Mouse (Mus musculus) forebrain, embryonic 12.5 days (tissue): Measurements from ENCODE around the gene Ebf3. TPM values are rescaled to one million over a fixed set of nuclear protein-coding genes. Genes with fewer than 3 reads are reported as not detected.

Experiments
- ATAC-seq: fragments of 200-750 bp; cut with Nextera tagmentation; 2 replicates; pipeline ENCODE4 v1.8.0; 2017; ENCODE audit warnings: moderate TSS enrichment; ENCODE audit not compliant: low FRiP score
- H3K27ac ChIP-seq: fragments of 300-500 bp; sonication (generic); 2 replicates; pipeline ENCODE4 v1.5.1; 2016; ENCODE audit warnings: mild to moderate bottlenecking
- H3K27me3 ChIP-seq: fragments of 300-500 bp; sonication (generic); 2 replicates; pipeline ENCODE4 v1.6.1; 2016; ENCODE audit warnings: mild to moderate bottlenecking
- H3K36me3 ChIP-seq: fragments of 300-500 bp; sonication (generic); replicated peaks from 2 replicates; pipeline ENCODE4 v1.6.1; 2016; ENCODE audit warnings: mild to moderate bottlenecking
- H3K4me1 ChIP-seq: fragments of 300-500 bp; sonication (generic); 2 replicates; pipeline ENCODE4 v1.6.1; 2016
- H3K4me2 ChIP-seq: fragments of 300-500 bp; sonication (generic); 2 replicates; pipeline ENCODE4 v1.6.1; 2016; ENCODE audit warnings: mild to moderate bottlenecking, moderate library complexity
- H3K4me3 ChIP-seq: fragments of 300-500 bp; sonication (generic); replicated peaks from 2 replicates; pipeline ENCODE4 v1.5.1; 2016; ENCODE audit warnings: mild to moderate bottlenecking
- H3K9ac ChIP-seq: fragments of 300-500 bp; sonication (generic); 2 replicates; pipeline ENCODE4 v1.6.1; 2016; ENCODE audit warnings: mild to moderate bottlenecking
- H3K9me3 ChIP-seq: fragments of 300-500 bp; sonication (generic); 2 replicates; pipeline ENCODE4 v1.6.1; 2016
- WGBS: fragments of 180-500 bp; shearing (Covaris S2); methylation state at CpG from one replicate; pipeline ENCODE4 v1.1.7; 2016; 5-methylcytosine and 5-hydroxymethylcytosine counted together
- polyA plus RNA-seq: library from polyadenylated mRNA; unstranded; fragments of >200 nt; fragmentation: Nextera tagmentation; extraction: Ambion mirVana; gene quantifications from 2 replicates; pipeline ENCODE4 v1.2.1, GENCODE M21; 2016

The Ebf3 gene
- polyA plus RNA-seq, 1 experiment from 2014 or later: 6.4 TPM

DNA sequence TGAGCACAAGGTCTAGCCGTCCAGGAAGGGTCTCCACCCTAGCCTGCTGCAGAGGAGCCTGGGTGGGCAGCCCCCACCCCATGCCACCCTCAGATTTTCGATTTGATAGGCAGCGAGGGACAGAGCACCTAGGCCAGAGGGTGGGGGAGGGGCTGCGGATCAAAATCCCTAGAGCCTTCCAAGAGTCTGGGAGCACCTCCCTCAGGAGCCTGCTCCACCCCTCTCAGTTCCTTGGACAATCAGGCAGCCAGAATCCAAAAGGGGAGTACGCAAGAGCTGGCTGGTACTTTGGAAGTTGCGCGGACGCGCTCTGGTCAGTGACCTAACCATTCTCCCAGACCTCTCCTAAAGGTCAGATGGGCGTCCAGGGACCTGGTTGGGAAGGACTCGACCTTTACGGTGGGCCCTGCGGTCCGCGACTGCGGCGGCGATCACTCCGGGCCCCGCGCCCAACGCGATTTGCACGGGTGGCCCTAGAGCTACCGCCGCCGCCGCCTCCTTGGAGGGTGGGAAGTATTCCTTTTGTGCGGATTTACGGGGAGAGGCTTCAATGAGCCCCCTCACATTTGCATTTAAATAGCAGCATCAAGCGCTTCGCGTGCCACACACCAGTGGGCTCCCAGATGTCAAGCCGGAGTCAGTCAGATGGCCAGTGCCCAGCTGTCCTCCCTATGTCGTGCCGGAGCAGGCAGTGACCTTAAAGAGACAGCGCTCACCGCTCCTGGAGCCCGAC, 2.8 kb upstream of the Ebf3 start:
- peak overlapping the region; percentile 68 for H3K27ac ChIP-seq
- no peak overlapping the region for H3K9ac ChIP-seq
- WGBS: under 1% methylated on average over 39 of the region's 39 CpGs
- peaks cover 87% of the 10 kb centered on the region for H3K4me1 ChIP-seq
- ATAC-seq: peak; percentile 14; the same call in 1 of the 2 replicates
- H3K36me3 ChIP-seq: no peaks in the 10 kb centered on the region
- H3K4me3 ChIP-seq: peak overlapping the region; percentile 24
- H3K4me2 ChIP-seq: peak overlapping the region; percentile 40
- H3K27me3 ChIP-seq: peaks cover 97% of the 10 kb centered on the region
- no peaks in the 10 kb centered on the region for H3K9me3 ChIP-seq

DNA sequence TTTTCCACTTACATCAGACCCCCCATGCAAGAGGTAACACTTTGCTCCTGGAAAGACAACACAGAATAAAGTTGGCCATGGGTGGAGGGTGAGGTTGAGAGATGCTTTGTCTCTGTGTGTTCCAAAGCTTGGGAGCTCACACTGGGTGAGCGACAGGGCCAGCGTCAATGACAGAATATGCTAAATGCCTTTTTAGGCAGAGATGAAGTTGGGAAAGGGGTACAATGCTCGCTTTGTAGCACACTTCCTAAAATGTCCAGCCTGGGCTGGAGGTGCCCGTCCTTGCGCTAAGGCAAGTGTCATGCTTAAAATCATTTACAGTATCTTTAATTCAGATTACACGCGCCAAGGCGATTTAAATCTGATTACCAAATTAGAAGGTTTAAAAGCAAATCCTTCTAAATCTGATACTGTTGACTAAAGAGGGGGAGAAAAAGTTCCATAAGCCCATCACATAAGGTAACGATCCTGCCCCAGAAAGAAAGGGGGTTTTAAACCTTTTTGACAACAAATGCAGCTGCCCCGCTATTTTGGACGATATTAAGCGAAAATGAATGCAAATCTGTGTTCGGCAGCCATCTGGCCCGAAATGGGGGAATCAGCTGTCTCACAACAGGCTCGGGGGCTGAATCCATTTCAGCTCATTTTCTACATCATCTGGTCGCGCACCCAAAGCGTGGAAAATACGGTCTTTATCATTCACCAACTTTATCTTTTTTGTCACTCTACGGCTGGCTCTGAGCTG, 2.1 kb upstream of the Ebf3 start:
- peaks cover 96% of the 10 kb centered on the region for H3K27me3 ChIP-seq
- peak overlapping the region; percentile 68 for H3K27ac ChIP-seq
- no peak for ATAC-seq
- no peaks in the 10 kb centered on the region for H3K36me3 ChIP-seq
- WGBS: 2% methylated on average over 20 of the region's 20 CpGs
- peak overlapping the region; percentile 40 for H3K4me2 ChIP-seq
- H3K4me3 ChIP-seq: peak overlapping the region; percentile 24
- no peak overlapping the region for H3K9ac ChIP-seq
- peaks cover 82% of the 10 kb centered on the region for H3K4me1 ChIP-seq
- H3K9me3 ChIP-seq: no peaks in the 10 kb centered on the region

DNA sequence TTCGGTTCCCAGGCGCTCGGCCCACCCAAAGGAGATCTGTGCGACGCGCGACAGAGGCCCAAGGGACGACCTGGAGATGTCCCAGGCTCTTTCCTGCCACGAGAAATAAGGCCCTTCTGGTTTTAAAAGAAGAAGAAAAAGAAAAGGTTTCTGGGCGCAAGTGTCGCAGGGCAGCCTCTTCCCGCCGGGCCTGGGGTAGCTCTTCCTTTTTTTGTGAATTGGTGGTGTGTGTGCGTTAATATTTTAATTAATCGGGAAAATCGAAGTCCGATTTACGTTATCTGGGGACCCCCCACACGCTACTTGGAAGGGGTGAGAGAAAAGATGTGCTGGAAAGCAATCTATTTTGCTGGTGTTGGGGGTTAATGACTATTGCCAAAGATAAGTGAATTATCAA, 1.3 kb upstream of the Ebf3 start:
- under 1% methylated on average over 19 of the region's 19 CpGs for WGBS
- Histone ChIP-seq H3K4me1 (peaks cover 80% of the 10 kb centered on the region), H3K4me2 (peak overlapping the region; percentile 93), H3K4me3 (peak overlapping the region; percentile 61), H3K27me3 (peaks cover 94% of the 10 kb centered on the region), H3K36me3 (no peaks in the 10 kb centered on the region), H3K9ac (no peak overlapping the region; the same call in 1 of the 2 replicates), H3K9me3 (no peaks in the 10 kb centered on the region), H3K27ac (0 out of 2 replicates have a peak overlapping the region, but pooled peaks have one; percentile 8)
- no peak for ATAC-seq

DNA sequence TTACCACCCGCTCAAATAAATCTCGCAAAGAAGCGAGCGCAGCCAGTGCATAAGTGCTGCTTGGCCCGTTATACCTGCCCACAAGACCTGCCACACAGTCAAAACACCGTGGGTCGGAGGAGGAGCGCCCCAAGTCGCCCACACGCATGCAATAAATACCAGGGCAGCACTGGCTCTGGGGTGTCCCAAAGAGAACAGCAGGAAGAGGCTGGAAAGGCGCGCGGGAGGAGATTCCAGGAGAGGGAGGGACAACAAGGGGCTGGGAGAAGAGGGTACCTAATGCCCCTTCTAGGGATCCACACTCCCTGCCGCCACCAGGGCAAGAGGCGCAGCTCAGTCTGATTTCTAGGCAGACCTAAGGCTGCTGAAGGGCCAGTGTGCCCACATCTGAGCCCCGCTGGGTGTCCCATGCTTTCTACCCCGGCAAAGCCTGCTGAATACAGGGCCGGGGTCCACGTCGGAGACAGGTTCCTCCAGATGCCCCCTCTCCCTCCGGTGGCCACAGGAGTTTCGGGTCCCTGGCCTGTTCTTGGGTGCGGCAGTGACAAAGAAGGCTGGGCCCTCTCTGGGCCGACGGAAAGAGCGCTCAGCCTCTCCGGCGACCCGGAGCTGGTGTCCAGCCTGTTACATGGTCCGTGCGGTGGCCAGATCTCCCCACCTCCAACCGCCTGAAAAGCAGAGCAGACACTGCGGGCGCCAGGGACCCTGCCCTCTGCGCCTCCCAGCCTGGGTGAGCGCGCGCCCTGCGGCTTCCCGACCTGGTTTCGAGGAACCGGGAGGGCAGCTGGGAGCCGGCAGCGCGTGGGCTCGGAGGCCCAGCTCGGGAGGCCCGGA, 682 bp upstream of the Ebf3 start:
- no peaks in the 10 kb centered on the region for H3K9me3 ChIP-seq
- 0 out of 2 replicates have a peak overlapping the region, but pooled peaks have one; percentile 8 for H3K27ac ChIP-seq
- peaks cover 95% of the 10 kb centered on the region for H3K27me3 ChIP-seq
- under 1% methylated on average over 48 of the region's 48 CpGs for WGBS
- peaks cover 82% of the 10 kb centered on the region for H3K4me1 ChIP-seq
- H3K9ac ChIP-seq: peak overlapping the region; percentile 70; the same call in 1 of the 2 replicates
- peak; percentile 18; the same call in 1 of the 2 replicates for ATAC-seq
- no peaks in the 10 kb centered on the region for H3K36me3 ChIP-seq
- peak overlapping the region; percentile 61 for H3K4me3 ChIP-seq
- H3K4me2 ChIP-seq: peak overlapping the region; percentile 93

DNA sequence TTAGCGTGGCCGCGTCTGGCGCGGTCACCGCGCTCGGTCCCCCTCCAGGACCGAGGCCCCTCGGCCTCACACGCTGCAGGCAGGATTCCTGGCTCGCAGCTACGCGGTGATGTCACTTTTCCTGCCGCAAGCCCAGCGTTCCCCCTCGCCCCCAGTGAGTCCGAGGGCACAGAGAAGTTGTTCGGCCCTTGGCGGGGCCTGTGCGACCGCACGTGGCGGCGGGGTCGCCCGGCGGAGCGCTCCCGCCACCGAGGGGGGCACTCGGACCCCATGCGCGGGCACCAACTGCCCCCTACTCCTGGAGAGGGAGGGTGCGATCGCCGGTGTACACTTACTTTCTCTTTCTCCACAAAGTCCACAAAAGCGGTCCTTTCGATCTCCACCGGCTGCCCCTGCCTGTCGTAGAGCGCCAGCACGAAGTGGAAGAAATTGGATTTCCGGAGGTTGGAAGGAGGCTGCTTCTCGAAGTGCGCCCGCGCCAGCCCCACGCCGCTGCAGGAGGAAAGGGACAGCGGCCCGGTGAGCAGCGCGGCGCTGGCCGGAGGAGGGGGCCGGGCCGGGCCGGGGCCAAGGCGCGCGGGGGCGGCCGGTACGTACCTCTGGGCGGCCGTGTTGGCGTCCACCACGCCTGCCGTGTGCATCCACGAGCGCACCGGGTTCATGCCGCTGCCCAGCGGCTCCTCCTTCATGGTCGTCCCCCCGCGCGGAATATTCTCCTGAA, 902 bp downstream of the Ebf3 start:
- Histone ChIP-seq H3K27me3 (peaks cover 96% of the 10 kb centered on the region), H3K4me2 (peak overlapping the region; percentile 93), H3K4me1 (peaks cover 79% of the 10 kb centered on the region), H3K4me3 (peak overlapping the region; percentile 61), H3K9ac (peak overlapping the region; percentile 70), H3K27ac (peak overlapping the region; percentile 80), H3K9me3 (no peaks in the 10 kb centered on the region), H3K36me3 (no peaks in the 10 kb centered on the region)
- under 1% methylated on average over 54 of the region's 79 CpGs for WGBS
- 0 out of 2 replicates have a peak, but pooled peaks have one; percentile 3 for ATAC-seq

DNA sequence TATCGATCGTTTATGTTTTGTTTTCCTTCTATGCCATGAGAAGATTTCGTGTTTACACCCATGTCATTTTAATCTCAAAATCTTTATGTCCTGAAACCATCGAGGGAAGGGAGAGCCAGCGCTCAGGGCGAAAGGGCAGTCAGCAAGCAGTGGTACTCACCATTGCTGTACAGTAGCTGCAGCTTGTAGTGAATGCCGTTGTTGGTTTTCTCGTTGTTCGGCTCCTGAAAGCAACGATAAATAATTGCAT, 1.4 kb downstream of the Ebf3 start:
- 0% methylated on average over 10 of the region's 10 CpGs for WGBS
- H3K4me2 ChIP-seq: peak overlapping the region; percentile 93
- peak overlapping the region; percentile 70 for H3K9ac ChIP-seq
- ATAC-seq: no peak
- peaks cover 93% of the 10 kb centered on the region for H3K27me3 ChIP-seq
- H3K4me3 ChIP-seq: peak overlapping the region; percentile 61
- H3K4me1 ChIP-seq: peaks cover 74% of the 10 kb centered on the region
- no peaks in the 10 kb centered on the region for H3K9me3 ChIP-seq
- H3K36me3 ChIP-seq: no peaks in the 10 kb centered on the region
- H3K27ac ChIP-seq: 0 out of 2 replicates have a peak overlapping the region, but pooled peaks have one; percentile 80

DNA sequence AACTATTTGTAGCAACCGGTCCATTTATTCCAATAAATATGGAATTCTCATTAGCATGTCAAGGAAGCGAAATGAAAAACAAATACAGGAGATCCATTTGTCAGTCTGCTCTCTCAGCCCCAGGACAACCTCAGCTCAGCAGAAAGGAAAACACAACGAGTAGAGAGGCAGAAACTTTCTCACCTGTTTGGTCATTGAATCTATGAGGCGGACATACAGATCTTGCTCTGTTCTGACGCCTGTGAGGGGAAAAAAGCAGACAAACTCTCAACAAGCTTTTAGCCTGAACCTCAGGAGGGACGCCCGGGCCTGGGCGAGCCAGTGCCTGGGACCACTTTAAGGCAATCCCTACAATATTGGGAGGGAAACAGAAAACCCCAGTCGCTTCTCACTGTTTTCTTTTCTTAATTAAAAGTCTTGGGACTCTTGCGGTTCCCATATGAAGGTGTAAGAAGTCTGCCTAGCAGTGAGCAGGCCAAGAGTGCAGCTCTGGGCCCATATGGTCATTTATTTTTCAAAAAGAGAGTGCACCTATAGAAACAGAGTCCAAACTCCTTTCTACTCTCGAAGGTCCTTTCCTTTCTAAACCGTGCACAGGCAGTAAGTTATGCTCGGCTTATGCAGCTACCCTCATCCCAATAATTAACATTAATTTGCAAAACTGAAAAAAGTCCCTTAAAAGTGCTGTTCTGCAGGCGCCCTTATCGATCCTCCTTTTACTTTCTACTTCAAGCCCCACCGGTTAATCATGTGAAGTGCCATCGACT, 1.9 kb downstream of the Ebf3 start:
- H3K4me2 ChIP-seq: peak overlapping the region; percentile 93
- peak overlapping the region; percentile 61 for H3K4me3 ChIP-seq
- no peaks in the 10 kb centered on the region for H3K36me3 ChIP-seq
- peaks cover 69% of the 10 kb centered on the region for H3K4me1 ChIP-seq
- H3K9me3 ChIP-seq: no peaks in the 10 kb centered on the region
- ATAC-seq: no peak
- H3K9ac ChIP-seq: peak overlapping the region; percentile 26; the same call in 1 of the 2 replicates
- peaks cover 92% of the 10 kb centered on the region for H3K27me3 ChIP-seq
- 1% methylated on average over 17 of the region's 17 CpGs for whole genome bisulfite sequencing
- no peak overlapping the region for H3K27ac ChIP-seq

DNA sequence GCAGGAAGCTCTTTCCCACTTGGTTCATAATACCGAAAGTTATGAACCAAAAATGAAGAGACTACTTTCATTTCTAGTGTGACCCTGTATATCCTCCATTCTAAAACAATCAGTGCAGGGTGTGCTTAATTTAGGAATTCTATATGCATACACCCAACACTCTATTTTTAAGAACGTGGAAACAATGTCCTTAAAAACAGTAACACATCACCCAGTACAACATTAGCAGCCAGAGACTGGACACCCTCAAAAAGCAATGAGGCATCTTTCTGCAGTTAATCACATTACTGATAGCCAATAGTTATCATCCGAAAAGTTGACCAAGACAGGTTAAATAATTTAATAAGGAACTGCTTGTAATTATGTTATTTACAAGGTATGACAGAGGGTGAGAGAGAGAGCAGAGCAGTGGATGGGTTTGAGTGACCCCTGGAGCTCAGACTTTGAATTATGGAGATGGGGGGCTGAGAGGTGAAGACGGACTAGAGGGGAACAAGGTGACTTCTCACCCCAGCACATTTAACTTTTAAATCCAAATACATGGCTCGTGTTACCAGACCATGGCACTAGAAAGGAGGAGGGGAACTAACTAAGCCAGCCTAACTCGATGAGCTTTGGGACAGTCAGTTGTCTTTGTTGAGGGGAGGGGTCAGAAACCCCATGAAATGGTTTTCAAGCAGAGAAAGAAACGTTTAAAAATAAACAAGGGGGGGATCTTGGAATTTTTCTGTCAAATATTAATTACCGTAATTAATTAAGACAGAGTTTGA, 2.7 kb downstream of the Ebf3 start:
- Histone ChIP-seq H3K4me3 (peak overlapping the region; percentile 61), H3K4me1 (peaks cover 67% of the 10 kb centered on the region), H3K36me3 (no peaks in the 10 kb centered on the region), H3K4me2 (peak overlapping the region; percentile 60), H3K27me3 (peaks cover 92% of the 10 kb centered on the region), H3K9me3 (no peaks in the 10 kb centered on the region), H3K9ac (peak overlapping the region; percentile 29; the same call in 1 of the 2 replicates), H3K27ac (no peak overlapping the region)
- WGBS: 3% methylated on average over 8 of the region's 8 CpGs
- ATAC-seq: no peak

DNA sequence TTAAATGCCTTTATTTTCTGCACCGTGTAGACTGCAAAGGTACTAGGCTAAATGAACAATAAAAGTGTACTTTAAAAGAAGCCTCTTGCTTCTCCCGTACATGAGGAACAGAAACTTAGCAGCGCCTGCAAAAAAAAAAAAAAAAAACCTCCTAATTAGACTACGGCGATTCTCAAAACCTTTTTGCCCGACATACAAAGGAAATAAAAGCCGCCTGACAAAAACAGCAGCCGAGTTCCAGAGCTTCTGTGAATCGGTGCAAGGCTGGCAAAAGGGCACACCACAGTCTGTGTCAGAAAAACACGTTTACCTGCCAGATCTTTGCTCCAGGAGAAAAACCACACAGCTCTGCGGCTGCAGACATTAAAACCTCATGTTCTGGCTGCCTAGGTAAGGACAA, 3.4 kb downstream of the Ebf3 start:
- Histone ChIP-seq H3K4me3 (peak overlapping the region; percentile 61), H3K4me2 (peak overlapping the region; percentile 60), H3K4me1 (peaks cover 67% of the 10 kb centered on the region), H3K36me3 (no peaks in the 10 kb centered on the region), H3K9ac (peak overlapping the region; percentile 61), H3K27me3 (peaks cover 92% of the 10 kb centered on the region), H3K27ac (no peak overlapping the region), H3K9me3 (no peaks in the 10 kb centered on the region)
- WGBS: under 1% methylated on average over 11 of the region's 11 CpGs
- ATAC-seq: no peak

DNA sequence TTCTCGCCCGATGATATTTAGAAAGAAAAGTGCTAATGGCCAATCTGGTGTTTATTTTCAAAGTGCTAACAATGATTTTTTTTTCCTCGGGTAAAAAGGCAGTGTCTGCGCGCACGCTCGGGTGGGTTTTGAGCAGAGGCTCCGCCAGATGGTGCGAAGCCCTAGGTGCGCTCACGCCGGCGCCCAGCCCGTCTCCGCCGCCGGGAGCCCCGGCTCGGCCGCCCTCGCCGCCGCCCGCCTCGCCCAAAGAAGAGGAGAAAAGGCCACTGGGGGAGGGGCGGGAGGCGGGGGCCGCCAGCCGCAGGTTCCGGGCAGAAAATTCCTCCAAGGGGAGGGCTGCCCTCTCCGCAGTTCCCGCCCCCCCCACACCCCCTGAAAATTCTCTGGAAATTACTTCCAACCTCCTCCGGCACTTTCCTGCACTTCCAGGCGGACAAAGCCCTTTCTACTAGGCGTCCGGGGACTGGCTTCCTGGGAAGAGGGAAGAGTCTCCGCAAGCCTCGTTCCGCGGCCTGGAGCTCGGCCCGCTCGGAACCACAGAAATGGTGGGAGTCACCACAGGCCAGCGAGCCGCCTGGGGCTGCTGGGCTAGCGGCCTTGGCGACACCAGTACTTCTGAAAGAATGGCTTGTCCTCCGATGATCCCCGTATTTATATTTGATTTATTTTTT, 4.0 kb downstream of the Ebf3 start:
- peaks cover 61% of the 10 kb centered on the region for H3K4me1 ChIP-seq
- H3K4me2 ChIP-seq: peak overlapping the region; percentile 60
- no peaks in the 10 kb centered on the region for H3K36me3 ChIP-seq
- 0% methylated on average over 37 of the region's 49 CpGs for WGBS
- peak overlapping the region; percentile 61; the same call in 1 of the 2 replicates for H3K9ac ChIP-seq
- H3K9me3 ChIP-seq: no peaks in the 10 kb centered on the region
- peak overlapping the region; percentile 65 for H3K27ac ChIP-seq
- ATAC-seq: 0 out of 2 replicates have a peak, but pooled peaks have one; percentile 22
- H3K4me3 ChIP-seq: peak overlapping the region; percentile 61
- H3K27me3 ChIP-seq: peaks cover 90% of the 10 kb centered on the region
